Mouse (Mus musculus) left cerebral cortex, adult 8-10 months (tissue): ENCODE measurements at regions not wholly inside any gene's neighbourhood (a gene's known extent, or its start where the extent isn't known, plus 50 kb on each side); places are given as distances from the start of the nearest gene placed in this dataset.
A peak's percentile ranks its signal among the peaks of the same experiment; 100 is the strongest.

Experiments used
- DNase-seq, 2 experiments: peaks; one replicate each; pipeline ENCODE4 v3.0.0; 2022; ENCODE audit warnings: low spot score in 2 of 2

DNA sequence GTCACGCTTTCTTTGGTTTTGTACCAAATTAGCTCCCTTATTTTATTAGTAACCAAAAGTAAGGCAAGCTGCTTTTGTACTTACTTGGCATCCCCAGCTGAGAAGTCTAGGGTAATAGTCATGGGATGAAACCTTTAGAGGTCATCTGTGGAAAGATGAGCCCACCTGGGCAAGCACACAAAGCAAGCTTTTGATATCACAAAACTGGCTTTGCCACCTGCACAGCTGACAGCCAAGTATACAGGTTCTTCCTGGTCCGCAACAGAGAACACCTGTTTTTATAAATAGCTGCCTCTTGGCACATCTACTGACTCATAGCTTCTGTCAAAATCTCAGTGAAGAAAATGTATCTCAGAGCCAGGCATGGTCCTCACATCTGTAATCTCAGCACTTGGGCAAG is 197.2 kb downstream of the Arl4a start:
- DNase-seq = no peak

DNA sequence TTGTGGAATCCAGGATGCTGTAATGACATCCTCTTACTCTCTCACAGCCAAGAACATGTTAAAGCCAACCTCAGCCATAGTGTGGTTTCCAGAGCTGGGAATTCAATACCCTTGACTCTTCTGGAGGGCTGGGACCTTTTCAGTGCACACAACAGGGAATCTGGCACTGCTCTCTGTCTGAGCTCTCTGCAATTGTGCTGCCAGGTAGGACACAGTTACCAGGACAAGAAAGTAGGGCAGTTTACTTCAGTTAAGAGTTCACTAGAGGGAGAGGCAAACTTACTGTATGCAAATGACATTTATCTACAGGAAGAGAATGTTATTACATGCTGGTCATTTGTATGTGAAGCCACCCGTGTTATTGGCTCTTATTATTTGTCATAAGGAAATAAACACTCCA is 197.6 kb downstream of the Arl4a start:
- DNase-seq = no peak

DNA sequence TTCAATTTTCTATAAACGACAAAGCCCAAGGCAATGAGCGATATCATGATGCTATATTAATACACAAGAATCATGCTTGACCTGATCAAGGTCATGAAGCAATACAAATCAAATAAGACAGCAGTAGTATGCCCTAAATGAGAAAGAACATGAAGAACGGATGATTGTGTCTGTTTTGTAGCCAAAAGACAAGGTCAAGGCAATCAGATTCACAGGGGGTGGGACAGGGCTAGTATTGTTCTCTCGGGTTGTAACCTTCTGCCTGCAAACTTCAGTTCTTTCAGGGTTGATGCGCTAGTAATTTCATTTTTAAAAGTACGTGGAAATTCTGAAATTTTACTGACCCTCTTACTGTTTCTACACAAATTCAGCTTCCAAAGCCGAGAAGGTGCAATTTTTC is 206.7 kb downstream of the Arl4a start:
- DNase-seq = no peak

DNA sequence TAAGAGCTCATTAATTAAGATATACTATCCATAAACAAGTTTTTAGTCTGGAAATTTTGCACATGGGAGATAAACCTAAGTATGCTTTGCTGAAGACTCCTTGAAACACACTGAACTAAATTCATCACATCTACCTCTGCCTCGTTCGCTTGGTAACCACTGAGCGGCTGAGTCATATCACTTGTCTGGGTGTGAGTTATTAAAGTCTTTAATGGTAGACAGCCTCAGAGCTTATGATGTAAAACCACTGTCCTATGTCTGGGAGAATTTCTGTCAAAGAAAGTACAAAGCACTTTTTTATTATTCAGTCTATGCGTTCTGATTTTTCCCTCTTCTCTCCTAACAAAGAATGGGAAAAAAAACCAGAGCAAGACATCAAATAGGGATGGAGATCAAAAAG is 207.3 kb downstream of the Arl4a start:
- no peak for DNase-seq

DNA sequence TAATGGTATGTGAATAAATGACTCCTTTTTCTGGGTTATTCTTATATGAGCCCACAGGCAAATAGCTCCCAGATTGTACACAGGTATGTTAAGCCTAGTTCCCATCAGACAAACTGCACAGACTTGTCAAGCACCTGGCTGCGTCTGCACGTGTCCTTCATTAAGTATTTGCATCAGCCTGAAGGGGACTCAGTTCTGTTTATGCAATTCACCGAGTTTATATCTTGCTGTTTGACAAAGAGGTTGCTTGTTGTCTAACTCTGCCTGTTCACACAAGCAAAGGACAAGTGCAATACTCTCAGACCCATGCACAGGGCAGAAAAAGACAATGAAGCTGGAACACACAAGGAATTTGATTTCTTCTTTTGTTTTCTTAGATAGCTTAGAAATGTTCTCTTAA is 215.2 kb downstream of the Arl4a start:
- DNase-seq = no peak

DNA sequence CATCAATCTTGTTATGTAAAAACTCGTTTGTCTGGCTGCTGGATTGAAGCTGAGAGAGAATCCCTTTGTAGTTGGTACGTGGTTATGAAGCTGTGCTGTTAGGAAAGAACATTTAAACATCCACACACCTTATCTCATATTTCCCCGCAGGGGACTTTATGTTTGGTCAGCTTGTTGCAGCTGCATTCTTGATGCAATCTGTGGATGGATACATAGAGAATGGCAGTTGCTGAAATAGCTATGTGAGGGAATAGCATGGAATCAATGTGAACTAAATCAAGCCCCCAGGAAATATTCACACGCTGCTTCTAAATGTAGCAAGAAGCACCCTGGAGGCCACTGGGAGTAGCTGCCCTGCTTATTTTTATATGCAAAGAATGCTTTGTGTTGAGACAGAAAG is 236.3 kb downstream of the Arl4a start:
- DNase-seq = no peak

DNA sequence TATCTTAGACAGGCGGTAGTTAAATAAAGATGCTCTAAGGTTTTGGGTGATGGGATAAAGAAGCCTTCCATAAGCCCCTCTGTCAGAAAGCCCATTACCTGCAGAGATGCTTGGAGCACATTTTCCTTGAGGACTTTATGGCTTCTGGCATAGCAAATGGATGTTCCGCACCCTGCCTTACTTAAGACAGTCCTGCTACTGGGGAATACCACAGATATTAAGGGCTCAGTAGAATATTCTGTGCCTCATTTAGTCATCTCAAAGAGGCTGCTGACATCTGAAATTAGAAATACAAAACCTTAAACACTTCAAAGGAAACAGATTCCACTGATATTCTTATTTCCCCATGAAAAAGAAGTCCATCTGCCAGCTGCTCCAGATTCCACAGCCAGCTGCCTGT is 240.0 kb downstream of the Arl4a start:
- DNase-seq = no peak

DNA sequence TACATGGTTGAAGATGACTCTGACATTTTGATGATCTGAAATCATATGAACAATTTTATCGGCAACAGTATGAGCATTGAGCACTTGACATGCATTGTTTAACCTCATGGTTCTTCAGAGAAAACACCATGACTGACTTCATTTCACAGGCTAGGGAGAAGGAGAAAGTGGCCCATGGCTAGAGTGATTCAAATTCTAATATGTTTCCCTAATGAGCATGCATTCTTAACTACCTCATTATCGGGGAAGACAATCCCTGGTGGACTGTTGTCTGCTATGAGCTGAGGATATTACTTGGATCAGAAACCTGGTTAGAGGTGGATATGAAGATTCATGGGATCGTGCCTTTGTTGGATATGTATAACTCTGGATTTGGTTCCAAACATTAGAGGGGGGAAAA is 240.9 kb downstream of the Arl4a start:
- no peak for DNase-seq

DNA sequence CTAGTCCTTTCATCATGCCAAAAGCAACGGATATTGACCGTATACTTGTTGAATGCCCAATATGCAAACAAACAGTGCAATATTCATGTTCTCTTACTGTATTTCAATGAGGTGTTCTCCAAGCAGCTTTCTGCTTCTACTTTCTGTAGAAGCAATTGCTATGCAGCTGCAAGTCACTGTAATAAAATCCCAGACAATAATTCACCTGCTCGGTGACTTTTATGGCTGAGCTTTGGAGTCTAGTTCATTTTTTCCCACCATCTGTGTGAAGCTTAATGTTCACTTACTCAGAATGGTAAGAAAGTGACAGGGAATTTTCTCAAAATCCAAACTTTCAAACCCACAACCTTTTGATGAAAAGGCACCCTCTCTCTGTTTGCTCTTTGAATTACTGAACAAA is 252.8 kb downstream of the Arl4a start:
- DNase-seq = no peak

DNA sequence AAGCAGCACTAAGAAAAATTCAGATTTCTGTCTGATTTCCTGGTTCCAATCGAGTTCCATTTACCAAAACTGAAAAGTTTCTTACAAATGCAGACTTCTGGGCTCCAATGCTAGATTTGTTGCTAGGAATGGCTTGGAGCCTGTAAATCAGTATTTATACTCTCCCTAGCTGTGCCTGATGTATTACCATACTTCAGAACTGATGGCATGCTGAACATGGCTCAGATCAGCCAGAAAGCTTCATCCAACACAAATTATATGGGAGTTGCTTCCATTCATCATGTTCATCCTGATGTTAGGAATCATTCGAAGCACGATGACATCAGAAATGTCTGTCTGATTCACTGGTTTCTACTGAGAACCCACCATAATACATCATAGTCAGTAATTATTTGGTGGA is 253.3 kb downstream of the Arl4a start:
- DNase-seq = no peak

DNA sequence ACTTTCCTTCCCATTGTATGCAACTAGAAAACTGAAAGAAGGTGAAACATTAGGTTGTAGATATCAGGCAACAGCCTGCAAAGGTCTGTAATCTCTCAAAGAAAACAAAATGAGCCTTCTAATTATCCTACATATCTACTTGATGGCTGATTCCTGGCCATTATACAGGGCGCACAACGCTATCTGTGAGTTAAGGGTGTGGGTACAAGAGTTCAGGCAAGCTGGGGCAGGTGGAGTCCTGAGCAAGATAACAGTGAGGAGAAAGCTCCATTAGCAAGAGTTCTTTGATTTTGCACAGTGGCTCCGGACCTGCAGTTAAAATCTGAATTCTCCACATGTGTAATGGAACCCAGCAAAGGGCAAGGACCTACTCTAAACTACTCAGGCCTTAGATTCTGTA is 261.7 kb downstream of the Arl4a start:
- DNase-seq = no peak

DNA sequence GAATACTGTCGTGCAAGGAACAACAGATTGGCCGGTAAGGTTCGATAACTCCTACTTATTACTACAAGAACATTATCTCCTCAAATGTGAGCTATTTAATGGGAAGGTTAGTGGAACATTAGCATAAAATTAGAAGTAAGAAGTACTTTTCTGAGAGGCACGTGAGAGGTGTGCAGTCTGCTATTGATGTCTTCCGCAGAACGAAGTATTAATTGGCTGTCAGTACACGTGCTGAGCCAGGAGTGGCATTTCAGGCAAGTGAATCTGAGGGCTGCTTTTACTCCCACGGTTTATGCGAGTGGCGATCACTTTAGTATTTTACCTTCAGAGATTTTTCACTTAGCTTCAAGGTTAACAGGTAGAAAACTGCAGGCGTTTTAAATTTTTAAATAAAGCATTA is 270.8 kb downstream of the Arl4a start:
- no peak for DNase-seq

DNA sequence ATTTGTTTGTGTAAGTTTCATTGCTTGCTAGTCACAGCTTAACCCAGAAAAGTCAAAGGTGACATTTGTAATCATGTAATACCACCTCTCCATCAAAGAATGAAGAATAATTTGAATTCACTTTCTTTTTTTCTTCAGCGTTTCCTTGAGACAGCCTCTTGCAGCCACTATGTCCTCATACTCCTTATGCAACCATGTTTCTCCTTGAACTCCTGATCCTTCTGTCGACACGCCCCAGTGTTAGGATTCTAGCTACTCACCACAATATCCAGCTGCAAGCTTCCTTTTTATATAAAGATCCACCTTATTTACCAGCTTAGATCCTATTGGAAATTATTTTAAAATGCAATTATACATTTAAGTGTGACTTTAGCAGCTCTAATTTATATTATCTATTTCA is 274.3 kb downstream of the Arl4a start:
- DNase-seq = no peak

DNA sequence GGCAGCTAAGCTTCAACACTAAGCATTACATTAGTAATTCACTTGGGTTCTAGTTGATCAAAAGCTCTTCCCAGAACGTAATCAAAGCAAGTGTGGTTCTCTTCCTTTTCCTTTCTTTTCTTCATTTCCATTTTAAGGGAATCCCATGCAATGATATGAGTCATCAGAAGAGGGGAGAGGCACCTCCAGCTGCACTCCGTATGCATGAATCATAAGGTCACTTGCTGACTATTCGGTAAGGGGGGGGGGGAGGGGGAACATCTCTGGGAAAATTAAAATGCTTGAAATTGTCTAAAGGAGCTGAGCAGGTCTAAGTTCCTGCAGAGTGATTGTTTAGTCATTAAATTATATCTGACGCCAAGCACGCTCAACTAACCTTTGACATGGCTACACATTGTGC is 275.9 kb downstream of the Arl4a start:
- no peak for DNase-seq

DNA sequence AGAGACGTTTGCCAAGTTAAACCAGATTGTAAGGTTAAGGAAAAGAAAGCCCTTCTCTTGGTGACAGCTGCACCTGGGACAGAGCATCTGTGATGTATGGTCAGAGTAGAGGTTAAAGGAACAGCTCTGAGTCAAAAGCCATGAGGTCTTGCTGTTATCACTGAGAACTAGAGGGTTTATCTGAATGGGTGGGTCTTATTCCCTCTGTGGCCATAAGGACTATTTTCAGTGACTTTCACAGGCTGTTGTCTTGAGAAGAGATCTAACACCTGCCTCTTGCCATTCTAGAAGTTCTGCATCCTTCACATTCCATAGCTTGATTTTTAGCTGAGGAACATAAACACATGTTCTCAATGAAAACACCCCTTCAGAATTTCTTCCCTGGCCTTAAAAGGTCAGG is 276.5 kb downstream of the Arl4a start:
- no peak for DNase-seq

DNA sequence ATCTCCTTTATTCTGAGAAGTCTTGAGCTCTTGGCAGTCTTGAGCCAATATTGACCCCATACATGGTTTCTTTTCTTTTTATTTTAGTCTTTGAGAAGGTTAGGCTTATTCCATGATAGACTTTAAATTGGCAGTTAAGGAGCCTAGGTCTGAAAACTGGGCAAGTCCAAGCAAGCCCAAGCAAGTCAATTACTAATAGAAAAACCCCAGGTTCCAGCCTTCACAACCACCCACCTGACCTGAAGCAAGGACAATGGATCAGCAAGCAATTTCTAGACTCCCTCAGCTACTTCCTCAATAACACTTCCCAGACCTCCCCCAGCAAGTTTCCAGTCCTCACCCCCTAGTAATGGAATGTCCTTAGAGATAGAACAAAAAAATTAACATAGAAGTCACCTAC is 279.9 kb downstream of the Arl4a start:
- DNase-seq = no peak

DNA sequence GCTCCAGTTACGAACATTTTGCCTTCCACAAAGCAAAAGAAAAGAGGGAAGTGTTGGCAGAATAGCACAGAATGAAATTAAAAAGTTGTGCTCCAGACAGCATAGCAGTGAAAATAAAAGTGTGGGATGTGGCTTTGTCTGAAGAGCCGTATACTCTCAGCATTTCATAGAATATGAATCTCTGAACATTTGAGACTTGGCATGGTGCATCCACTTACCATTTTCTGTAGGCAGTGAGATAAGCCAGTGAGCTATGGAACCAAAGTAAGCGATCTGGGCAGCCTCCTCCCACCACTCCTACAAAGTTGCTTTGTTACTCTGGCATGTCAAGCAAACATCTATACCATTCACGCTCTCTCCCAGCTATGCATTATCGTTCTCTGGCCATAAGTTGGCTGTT is 286.0 kb downstream of the Arl4a start:
- DNase-seq = no peak

DNA sequence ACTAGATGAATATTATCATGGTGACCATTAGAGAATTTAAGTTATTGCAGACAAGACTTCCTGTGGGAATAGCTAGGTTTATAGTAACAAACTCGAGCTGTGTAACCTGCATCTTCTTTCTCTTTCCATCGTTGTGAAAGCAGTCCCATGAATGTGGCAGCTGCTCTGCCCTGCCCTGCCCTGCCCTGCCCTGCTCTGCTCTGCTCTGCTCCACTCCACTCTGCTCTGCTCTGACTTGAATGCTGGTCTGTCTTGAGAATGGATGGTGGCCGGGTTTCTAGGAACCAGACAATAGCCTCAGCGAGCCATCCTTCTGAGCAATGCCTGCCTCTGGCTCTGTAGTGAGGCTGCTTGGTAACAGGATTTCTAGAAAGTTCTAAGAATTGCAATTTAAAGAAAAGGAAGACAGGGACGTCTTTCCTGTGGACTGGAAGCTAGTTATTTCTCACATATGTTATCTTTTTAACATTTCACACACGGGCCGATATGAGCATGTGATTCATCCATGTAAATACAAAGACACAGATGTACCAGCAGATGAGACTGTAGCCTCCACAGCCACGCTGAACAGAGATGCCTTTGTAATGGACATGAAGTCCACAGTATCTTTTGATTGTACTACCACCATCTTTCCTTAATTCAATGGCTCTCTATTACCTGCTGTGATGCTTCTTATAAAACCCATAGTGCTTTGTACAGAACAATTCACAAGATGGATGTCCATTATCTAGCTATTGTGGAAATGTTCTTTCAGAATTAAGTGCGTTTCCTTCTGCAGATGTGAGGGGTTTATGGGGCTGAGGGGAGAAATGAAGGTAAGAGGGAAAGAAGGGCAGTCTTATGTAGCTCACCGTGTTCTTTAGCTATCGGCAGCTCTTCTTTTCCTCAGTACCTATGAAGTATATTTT is 295.4 kb downstream of the Arl4a start:
- DNase-seq = no peak

DNA sequence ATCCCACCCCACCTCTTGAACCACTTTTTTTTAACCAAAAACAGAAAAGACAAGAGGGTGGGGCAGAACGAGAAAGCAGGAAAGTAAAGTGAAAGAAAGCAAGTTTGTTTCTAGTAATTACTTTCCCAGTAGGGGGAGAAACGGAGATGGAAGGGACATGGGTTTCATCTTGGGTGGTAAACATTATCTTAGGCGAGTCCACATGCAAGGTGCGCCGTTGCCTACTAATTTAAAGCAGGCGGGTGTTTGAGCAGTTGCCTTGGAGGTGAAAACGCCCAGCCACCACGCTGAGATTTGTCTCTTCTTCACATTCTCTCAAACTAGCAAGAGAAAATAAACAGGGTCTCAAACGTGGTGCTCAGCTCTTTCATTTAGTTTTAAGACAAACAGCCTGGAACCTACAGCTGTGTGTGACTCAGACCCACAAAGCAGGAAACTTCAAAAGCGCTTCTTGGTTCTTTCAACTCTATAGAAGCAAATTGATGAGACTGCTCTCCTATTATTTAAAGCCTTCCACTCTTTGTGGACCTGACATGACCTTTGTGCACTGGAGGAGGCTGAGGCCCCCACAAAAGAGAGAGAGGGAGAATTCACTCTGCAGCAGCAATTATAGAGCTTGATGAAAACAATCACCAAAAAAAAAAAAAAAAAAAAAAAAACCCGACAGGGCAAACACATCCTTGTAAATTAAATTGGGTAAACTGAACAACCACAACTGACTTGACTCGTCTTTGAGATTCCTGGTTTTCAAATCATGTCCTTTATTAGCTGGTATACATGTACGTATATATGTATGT is 296.6 kb downstream of the Arl4a start:
- DNase-seq = no peak

DNA sequence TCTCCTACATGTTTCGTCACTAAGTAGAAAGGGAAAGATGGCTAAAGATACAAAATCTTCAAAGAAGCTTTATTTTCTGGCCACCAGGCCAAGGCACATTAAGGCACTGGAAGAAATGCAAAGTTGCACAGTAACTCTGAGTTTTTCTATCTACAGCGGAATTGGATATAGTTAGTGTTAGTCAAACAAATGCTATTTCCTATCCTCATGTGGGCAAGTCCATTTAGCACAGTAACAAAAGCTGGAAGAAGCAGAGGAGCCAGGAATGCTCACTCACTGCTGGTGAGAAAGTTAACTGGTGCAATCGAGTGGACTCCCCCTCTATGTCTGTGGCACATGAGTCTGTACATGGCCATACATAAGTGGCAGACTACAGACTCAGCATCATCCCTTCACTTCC is 300.9 kb downstream of the Arl4a start:
- no peak for DNase-seq

DNA sequence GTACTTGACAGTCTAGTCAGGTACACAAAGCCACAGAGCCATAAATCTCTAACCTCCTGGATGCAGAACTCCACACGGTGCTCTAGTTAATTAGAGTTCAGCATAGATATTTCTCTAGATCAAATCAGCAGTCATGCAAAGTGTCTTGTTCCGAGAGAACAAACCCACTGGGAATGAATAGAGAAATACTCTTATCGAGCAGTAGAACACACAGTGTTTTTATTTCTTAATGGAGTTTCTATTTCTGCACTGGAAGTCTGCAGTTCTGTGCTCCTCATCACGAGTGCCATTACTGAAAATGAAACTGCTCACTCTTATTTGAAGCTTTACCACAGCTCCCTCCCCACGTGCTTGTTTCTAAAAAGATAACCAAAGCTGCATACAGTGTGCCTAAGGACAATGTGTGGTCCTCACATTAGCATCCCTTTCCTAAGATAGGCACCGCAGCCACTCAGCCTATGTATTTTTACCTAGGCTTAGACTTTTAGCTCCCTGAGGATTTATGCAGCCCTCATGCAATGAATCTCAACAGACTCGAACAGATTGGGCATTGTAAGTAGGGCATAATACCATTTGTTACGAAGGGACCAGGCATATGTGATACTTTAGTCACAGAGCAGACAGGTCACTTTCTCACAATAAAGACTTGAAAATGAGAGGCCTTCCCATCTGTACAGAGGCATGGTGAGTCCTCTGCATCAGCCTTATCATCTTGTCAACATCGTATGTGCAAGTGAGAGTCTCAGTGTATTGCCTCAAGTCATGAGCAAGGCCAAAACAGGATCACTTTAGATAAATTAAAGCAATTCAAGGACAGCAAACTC is 301.5 kb downstream of the Arl4a start:
- DNase-seq = peak in 1 of 2 experiments; percentile 13

DNA sequence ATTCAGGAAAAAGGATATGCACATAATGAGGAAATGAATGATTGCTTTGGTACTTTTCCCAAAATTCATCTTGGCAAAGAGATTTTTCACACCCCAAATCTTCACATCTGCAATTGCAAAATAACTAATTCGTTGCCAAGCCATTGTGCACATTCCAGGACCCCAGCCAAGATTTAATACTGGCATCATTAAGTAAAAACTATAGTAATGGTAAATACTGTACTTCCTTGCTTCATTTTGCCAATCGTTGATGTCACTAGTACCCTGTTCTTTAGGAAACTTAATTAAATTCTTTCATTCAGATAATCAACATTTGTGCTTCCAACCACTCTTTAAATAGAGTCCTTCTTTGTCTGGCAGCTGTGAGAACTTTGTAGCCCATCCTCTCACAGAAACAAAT is 303.6 kb downstream of the Arl4a start:
- no peak for DNase-seq
